Mouse (Mus musculus) testis, postnatal 10 days (tissue): Measurements from ENCODE around the gene Adamts20.
A peak's percentile ranks its signal among the peaks of the same experiment; 100 is the strongest.
"Not testable (repeated sequence)": the region's sequence is repeated elsewhere in the genome, so short reads cannot be mapped to it uniquely, and the experiment has no call there.

Source experiments
- DNase-seq: peaks from one replicate; pipeline ENCODE4 v3.0.0; 2021; ENCODE audit warnings: low spot score

Adamts20 gene

GRCm38 (mm10) chr15:94465318-94465717 lies at the start of gene Adamts20:
Gene Adamts20, minus strand, starts transcription at chr15:94465418.
- DNase-seq = no peak

GRCm38 (mm10) chr15:94503451-94504215 lies 38.4 kb upstream of the Adamts20 start:
- no peak for DNase-seq

GRCm38 (mm10) chr15:94499260-94499659 lies 34.0 kb upstream of the Adamts20 start:
- no peak for DNase-seq

- DNase-seq = peak; percentile 51
Measured at GRCm38 (mm10) chr15:94495936-94496335, 30.7 kb upstream of the Adamts20 start.

- no peak for DNase-seq
Measured at GRCm38 (mm10) chr15:94494445-94494844, 29.2 kb upstream of the Adamts20 start.

- DNase-seq = no peak
Measured at GRCm38 (mm10) chr15:94489433-94489832, 24.2 kb upstream of the Adamts20 start.

- not testable (repeated sequence) for DNase-seq
Measured at GRCm38 (mm10) chr15:94488028-94488427, 22.8 kb upstream of the Adamts20 start.

GRCm38 (mm10) chr15:94482555-94482954 lies 17.3 kb upstream of the Adamts20 start:
- DNase-seq = no peak

- DNase-seq = no peak
Measured at GRCm38 (mm10) chr15:94480792-94481191, 15.6 kb upstream of the Adamts20 start.

GRCm38 (mm10) chr15:94480248-94480647 lies 15.0 kb upstream of the Adamts20 start:
- DNase-seq = no peak

GRCm38 (mm10) chr15:94479513-94480136 lies 14.4 kb upstream of the Adamts20 start:
- DNase-seq = no peak

- no peak for DNase-seq
Measured at GRCm38 (mm10) chr15:94478706-94479105, 13.5 kb upstream of the Adamts20 start.

GRCm38 (mm10) chr15:94477287-94477686 lies 12.1 kb upstream of the Adamts20 start:
- DNase-seq = no peak

- no peak for DNase-seq
Measured at GRCm38 (mm10) chr15:94475975-94476374, 10.8 kb upstream of the Adamts20 start.

GRCm38 (mm10) chr15:94470361-94470760 lies 5.1 kb upstream of the Adamts20 start:
- no peak for DNase-seq

GRCm38 (mm10) chr15:94464881-94465280 lies 337 bp downstream of the Adamts20 start:
- DNase-seq = no peak

GRCm38 (mm10) chr15:94463251-94463650 lies 2.0 kb downstream of the Adamts20 start:
- peak; percentile 59 for DNase-seq

GRCm38 (mm10) chr15:94462206-94462605 lies 3.0 kb downstream of the Adamts20 start:
- no peak for DNase-seq

GRCm38 (mm10) chr15:94461166-94461565 lies 4.1 kb downstream of the Adamts20 start:
- no peak for DNase-seq

- no peak for DNase-seq
Measured at GRCm38 (mm10) chr15:94457636-94458390, 7.4 kb downstream of the Adamts20 start.

- DNase-seq = no peak
Measured at GRCm38 (mm10) chr15:94452848-94453247, 12.4 kb downstream of the Adamts20 start.

- no peak for DNase-seq
Measured at GRCm38 (mm10) chr15:94451600-94451999, 13.6 kb downstream of the Adamts20 start.
